Mouse (Mus musculus) liver, adult 2 months (tissue): Measurements from ENCODE around the gene Chchd3.

Experiments used
- CTCF ChIP-seq: fragments of 200-500 bp; IDR thresholded peaks from 2 replicates; pipeline ENCODE4 v1.5.1; 2011; ENCODE audit warnings: low read depth, low read length, control low read depth
- POLR2A ChIP-seq: fragments of 200-500 bp; IDR thresholded peaks from 2 replicates; pipeline ENCODE4 v1.6.1; 2011; ENCODE audit warnings: low read length, control low read depth; ENCODE audit not compliant: insufficient read depth; ENCODE audit errors: extremely low read depth

DNA sequence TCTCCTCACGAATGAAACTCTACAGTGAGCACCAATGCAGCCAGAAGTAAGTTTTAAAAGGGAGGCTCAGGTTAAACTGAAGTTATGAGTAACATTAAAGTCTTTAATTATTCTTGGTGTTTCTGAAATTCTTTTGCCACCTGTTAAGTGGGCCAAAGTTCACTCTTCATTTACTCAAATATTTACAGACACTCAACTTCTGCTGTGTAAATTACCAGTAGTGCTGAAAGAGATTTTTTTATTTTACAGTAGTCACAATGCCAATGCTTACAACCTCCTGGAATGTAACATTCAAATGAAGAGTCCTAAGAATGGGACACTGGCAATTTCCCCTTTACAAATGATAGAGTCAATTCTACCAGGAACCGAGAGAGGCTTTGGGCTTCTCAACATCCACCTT, 187.3 kb downstream of the Chchd3 start:
- TF ChIP-seq CTCF (no peak), POLR2A (no peak)
